Mouse (Mus musculus) Patski (cell line): ENCODE measurements around the gene Nrarp. TPM values are rescaled to one million over a fixed set of nuclear protein-coding genes. Genes with fewer than 3 reads are reported as not detected.

Experiments used
- ATAC-seq: fragments of 100-300 bp; one replicate; pipeline ENCODE4 v1.8.0; 2021
- CTCF ChIA-PET: fragments of 350-600 bp; sonication (Branson Sonifier 250); formaldehyde crosslinking; loops from one replicate; lab custom pipeline; 2022; ENCODE audit warnings: inconsistent platforms; lab: Charles Lee
- POLR2A ChIA-PET: fragments of 350-600 bp; sonication (Branson Sonifier 250); formaldehyde crosslinking; loops from one replicate; lab custom pipeline; 2022; ENCODE audit warnings: antibody characterized with exemption, inconsistent platforms; lab: Charles Lee
- DNase-seq: peaks from one replicate; pipeline ENCODE4 v3.0.0-alpha.2; 2011; ENCODE audit warnings: low read depth, low spot score
- H3K27me3 ChIP-seq: fragments of 371-371 bp; one replicate; pipeline ENCODE4 v1.5.1; 2021
- CTCF ChIP-seq: fragments of 100-300 bp; IDR thresholded peaks from one replicate; pipeline ENCODE4 v1.5.1; 2021
- in situ Hi-C: fragments of 300-500 bp; cut with MboI; formaldehyde crosslinking; loops from 3 replicates; pipeline ENCODE4 v1.11.1; 2018; ENCODE audit warnings: low pct_unique_long_range_greater_than_20kb, mixed read lengths
- polyA plus RNA-seq: library from polyadenylated mRNA; unstranded; gene quantifications from one replicate; pipeline ENCODE4 v1.2.3, GENCODE M21; 2021

Gene Nrarp
- polyA plus RNA-seq, 1 experiment from 2014 or later = 0.12 TPM

DNA sequence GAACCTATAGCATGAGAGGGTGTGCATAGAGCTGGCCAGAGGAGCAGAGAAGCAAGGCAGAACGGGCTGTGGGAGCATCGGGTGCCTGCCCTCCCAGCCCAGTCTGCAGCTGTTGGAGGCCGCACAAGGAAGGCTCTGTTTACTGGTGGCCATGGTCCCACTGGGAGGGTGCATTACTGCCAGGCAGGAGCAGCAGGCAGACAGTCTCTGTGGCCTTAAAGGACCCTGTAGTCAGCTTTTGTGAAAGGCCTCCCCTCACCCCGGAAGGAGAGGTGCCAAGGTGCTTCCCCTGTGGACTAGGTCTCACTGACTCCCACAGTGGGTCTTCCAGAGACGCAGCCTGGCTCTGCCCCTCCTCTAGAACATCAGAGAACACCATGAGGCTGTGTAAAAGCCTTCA is 46.3 kb downstream of the Nrarp start:
- POLR2A ChIA-PET = interaction anchor here (0.7 to 1.5 kb wide), 3 partner anchors 18 to 38 kb away, joined by 4 to 13 read pairs (median 5); no protein-coding TSS in a partner anchor
- CTCF ChIA-PET = interaction anchor here (1.7 to 3.4 kb wide), 7 partner anchors 16 to 38 kb away, joined by 4 to 34 read pairs (median 16); partner anchors contain the start of genes Nelfb, Tmem203 and Tor4a
- in situ Hi-C loops = no loop called here
- DNase-seq = no peak
- TF ChIP-seq CTCF = no peak
- peaks cover 15% of the 10 kb centered on the region for H3K27me3 ChIP-seq
- no peak for ATAC-seq

DNA sequence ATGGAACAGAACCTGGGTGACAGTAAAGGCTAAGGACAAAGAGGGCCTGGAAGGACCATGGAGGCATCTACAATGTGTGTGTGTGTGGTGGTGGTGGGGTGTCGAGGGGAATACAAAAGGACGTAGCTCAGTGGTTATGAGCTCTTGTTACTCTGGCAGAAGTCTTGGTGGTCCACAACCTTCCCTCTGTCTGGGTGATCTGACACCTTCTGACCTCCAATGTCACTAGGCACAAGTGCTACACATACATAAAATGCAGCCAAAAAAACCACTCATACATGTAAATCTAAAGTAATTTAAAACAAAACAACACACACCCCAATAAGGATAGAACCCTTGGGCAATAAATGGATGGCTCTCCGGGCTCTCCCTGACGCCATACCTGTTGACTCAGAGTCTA is 46.8 kb downstream of the Nrarp start:
- POLR2A ChIA-PET = interaction anchor here (0.7 to 1.5 kb wide), 4 partner anchors 19 to 51 kb away, joined by 4 to 13 read pairs (median 4); no protein-coding TSS in a partner anchor
- in situ Hi-C loops = no loop called here
- CTCF ChIA-PET = interaction anchor here (1.1 to 3.4 kb wide), 15 partner anchors 10 to 251 kb away, joined by 3 to 34 read pairs (median 10); partner anchors contain the start of genes AL732309.1, Nelfb, Rnf224 and Tmem203
- H3K27me3 ChIP-seq = peaks cover 16% of the 10 kb centered on the region
- DNase-seq = no peak
- TF ChIP-seq CTCF = no peak
- ATAC-seq = no peak

- in situ Hi-C loops = no loop called here
- peaks cover 20% of the 10 kb centered on the region for H3K27me3 ChIP-seq
- ChIA-PET POLR2A (interaction anchor here (0.7 to 1.1 kb wide), 2 partner anchors 34 to 52 kb away, joined by 4 read pairs; no protein-coding TSS in a partner anchor), CTCF (interaction anchor here (0.6 to 3.4 kb wide), 30 partner anchors 8 to 250 kb away, joined by 3 to 34 read pairs (median 6); partner anchors contain the start of genes AL732309.1, Anapc2, Nelfb and Rnf224)
- ATAC-seq (peak; percentile 11), DNase-seq (peak; percentile 50)
- TF ChIP-seq CTCF = no peak
Observed at GRCm38 (mm10) chr2:25228431-25228889, 47.9 kb downstream of the Nrarp start.

DNA sequence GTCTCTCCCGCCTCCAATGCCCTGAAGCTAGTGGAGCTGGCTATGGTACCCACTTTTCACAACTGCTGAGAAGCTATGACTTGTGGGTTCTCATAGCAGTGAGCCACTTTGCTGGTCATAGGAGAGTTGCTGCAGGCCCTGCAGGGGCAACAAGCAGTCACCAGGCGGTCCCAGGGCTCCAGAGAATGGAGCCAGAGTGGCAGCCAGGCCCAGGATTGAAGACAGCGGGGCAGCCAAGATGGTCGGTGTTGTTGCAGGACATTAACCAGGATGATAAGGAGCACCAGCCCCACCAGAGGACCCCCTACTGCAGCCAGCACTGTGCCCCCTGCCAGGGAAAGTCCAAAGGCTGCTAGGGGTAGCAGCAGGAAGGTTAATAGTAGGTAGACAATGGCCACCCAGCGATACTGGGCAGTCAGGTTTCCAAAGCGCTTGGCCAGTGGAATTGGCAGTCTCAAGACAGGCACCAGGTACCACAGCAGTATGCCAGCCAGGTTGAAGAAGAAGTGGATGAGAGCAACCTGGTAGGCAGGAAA is 48.5 kb downstream of the Nrarp start:
- in situ Hi-C loops = no loop called here
- DNase-seq (no peak), ATAC-seq (no peak)
- ChIA-PET CTCF (interaction anchor here (0.6 to 3.4 kb wide), 27 partner anchors 8 to 171 kb away, joined by 3 to 34 read pairs (median 7); partner anchors contain the start of genes AL732309.1, Anapc2, Nelfb and Rnf224), POLR2A (no interaction called here)
- no peak for TF ChIP-seq CTCF
- H3K27me3 ChIP-seq = peaks cover 24% of the 10 kb centered on the region

DNA sequence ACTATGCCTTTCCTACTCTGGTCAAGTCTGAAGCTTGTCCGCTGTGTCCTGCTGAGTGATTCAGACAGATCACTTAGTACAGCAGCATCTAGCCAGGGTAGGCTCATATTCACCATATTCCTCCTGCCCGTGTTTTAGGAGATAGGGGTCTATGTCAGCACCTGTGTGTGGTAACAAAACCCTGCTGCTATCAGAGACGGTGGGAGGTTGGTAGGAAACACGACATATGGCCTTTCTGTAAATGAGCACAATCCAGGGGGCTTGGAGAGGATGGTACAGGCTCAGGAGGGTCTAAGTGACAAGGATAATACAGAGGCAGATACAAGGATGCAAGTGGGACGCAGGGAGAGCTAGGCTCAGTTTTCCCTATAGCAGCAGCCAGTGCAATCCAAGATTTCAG is 49.0 kb downstream of the Nrarp start:
- ChIA-PET CTCF (interaction anchor here (0.7 to 3.4 kb wide), 7 partner anchors 8 to 63 kb away, joined by 3 to 34 read pairs (median 10); partner anchors contain the start of genes AL732309.1, Anapc2, Rnf224 and Ssna1), POLR2A (no interaction called here)
- in situ Hi-C loops = no loop called here
- TF ChIP-seq CTCF = no peak
- ATAC-seq (no peak), DNase-seq (no peak)
- H3K27me3 ChIP-seq = peaks cover 29% of the 10 kb centered on the region

DNA sequence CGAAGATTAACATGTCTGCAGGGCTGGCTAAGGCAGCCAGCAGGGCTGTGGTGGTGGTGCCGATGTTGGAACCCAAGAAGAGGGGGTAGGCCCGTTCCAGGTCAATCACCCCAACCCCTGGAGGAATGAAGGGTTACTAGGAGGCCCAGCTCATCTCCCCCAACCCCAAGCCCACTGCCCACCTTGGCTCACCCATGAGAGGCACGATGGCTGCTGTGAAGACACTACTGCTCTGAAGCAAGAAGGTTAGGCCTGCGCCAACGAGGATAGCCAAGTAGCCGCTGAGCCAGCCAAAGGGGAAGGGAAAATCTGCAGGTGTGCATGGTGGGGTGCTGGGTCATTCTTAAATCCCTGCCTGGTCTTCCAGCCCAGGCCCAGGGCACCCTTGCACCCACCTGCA is 50.0 kb downstream of the Nrarp start:
- DNase-seq = no peak
- TF ChIP-seq CTCF = no peak
- CTCF ChIA-PET = interaction anchor here (0.7 to 3.2 kb wide), 2 partner anchors 15 to 21 kb away, joined by 3 to 29 read pairs; partner anchors contain the start of gene AL732309.1
- peaks cover 39% of the 10 kb centered on the region for H3K27me3 ChIP-seq
- no peak for ATAC-seq
- in situ Hi-C loops = no loop called here
- POLR2A ChIA-PET = no interaction called here

DNA sequence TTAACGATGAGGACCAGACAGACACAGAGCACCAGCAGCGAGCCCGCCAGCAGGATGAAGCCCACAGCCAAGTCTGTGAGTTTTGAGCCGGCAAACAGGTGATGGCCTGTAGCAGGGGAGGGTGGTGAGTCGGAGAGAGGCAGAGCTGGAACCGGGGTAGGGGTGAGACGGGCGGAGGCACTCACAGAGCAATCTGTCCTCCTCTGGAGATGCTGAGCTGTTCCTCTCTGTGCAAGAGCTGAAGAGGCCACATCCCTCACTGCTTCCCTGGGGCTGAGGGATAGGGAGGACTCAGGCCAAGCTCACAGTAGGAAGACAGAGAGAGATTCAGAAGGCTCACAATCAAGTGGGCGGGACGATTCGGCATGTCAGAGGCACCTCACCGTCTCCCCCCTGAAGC is 50.5 kb downstream of the Nrarp start:
- H3K27me3 ChIP-seq = peaks cover 43% of the 10 kb centered on the region
- in situ Hi-C loops = no loop called here
- ChIA-PET POLR2A (no interaction called here), CTCF (no interaction called here)
- ATAC-seq = no peak
- no peak for DNase-seq
- TF ChIP-seq CTCF = no peak

Other genes starting within 250 kb of the Nrarp start
- gene Arrdc1, start 245.5 kb upstream of the Nrarp start, polyA plus RNA-seq = 36.4 TPM
- 31.1 TPM for gene Zmynd19, start 231.0 kb upstream of the Nrarp start, polyA plus RNA-seq
- 22.1 TPM for gene Dph7, start 218.4 kb upstream of the Nrarp start, polyA plus RNA-seq
- gene Mrpl41, start 205.7 kb upstream of the Nrarp start, polyA plus RNA-seq = 47.6 TPM
- 16.6 TPM for gene Pnpla7, start 204.7 kb upstream of the Nrarp start, polyA plus RNA-seq
- gene Nsmf, start 126.4 kb upstream of the Nrarp start, polyA plus RNA-seq = 120 TPM
- not detected for gene Entpd8, start 100.5 kb upstream of the Nrarp start, polyA plus RNA-seq
- not detected for gene Noxa1, start 85.6 kb upstream of the Nrarp start, polyA plus RNA-seq
- gene Tor4a, start 16.1 kb downstream of the Nrarp start, polyA plus RNA-seq = 7.0 TPM
- gene Nelfb, start 30.7 kb downstream of the Nrarp start, polyA plus RNA-seq = 75.7 TPM
- gene Stpg3, start 33.9 kb downstream of the Nrarp start, polyA plus RNA-seq = 0.06 TPM
- gene Fam166a, start 38.0 kb downstream of the Nrarp start, polyA plus RNA-seq = 0.32 TPM
- 298 TPM for gene Tubb4b, start 43.9 kb downstream of the Nrarp start, polyA plus RNA-seq
- gene Slc34a3, start 53.6 kb downstream of the Nrarp start, polyA plus RNA-seq = not detected
- not detected for gene Rnf224, start 56.0 kb downstream of the Nrarp start, polyA plus RNA-seq
- gene Rnf208, start 61.5 kb downstream of the Nrarp start, polyA plus RNA-seq = 0.09 TPM
- gene Cysrt1, start 61.7 kb downstream of the Nrarp start, polyA plus RNA-seq = not detected
- gene AL732309.1, start 66.1 kb downstream of the Nrarp start, polyA plus RNA-seq = 5.0 TPM
- gene Tmem203, start 74.7 kb downstream of the Nrarp start, polyA plus RNA-seq = 26.3 TPM
- 110 TPM for gene Tprn, start 81.9 kb downstream of the Nrarp start, polyA plus RNA-seq
- 75.4 TPM for gene Ssna1, start 91.7 kb downstream of the Nrarp start, polyA plus RNA-seq
- gene Anapc2, start 91.7 kb downstream of the Nrarp start, polyA plus RNA-seq = 99.7 TPM
- not detected for gene Tmem210, start 107.4 kb downstream of the Nrarp start, polyA plus RNA-seq
- gene Lrrc26, start 109.2 kb downstream of the Nrarp start, polyA plus RNA-seq = not detected
- 0.08 TPM for gene Grin1, start 138.4 kb downstream of the Nrarp start, polyA plus RNA-seq
- gene Man1b1, start 151.6 kb downstream of the Nrarp start, polyA plus RNA-seq = 75.5 TPM
- 58.3 TPM for gene Dpp7, start 175.6 kb downstream of the Nrarp start, polyA plus RNA-seq
- gene Uap1l1, start 184.9 kb downstream of the Nrarp start, polyA plus RNA-seq = 108 TPM
- gene Sapcd2, start 191.6 kb downstream of the Nrarp start, polyA plus RNA-seq = 11.4 TPM
- gene Entpd2, start 215.1 kb downstream of the Nrarp start, polyA plus RNA-seq = 0.10 TPM
- 249 TPM for gene Npdc1, start 218.6 kb downstream of the Nrarp start, polyA plus RNA-seq
- gene Fut7, start 242.5 kb downstream of the Nrarp start, polyA plus RNA-seq = 0.09 TPM
- 98.6 TPM for gene Abca2, start 247.9 kb downstream of the Nrarp start, polyA plus RNA-seq